Mouse (Mus musculus): ENCODE results near the gene Nfkbiz.

DNA sequence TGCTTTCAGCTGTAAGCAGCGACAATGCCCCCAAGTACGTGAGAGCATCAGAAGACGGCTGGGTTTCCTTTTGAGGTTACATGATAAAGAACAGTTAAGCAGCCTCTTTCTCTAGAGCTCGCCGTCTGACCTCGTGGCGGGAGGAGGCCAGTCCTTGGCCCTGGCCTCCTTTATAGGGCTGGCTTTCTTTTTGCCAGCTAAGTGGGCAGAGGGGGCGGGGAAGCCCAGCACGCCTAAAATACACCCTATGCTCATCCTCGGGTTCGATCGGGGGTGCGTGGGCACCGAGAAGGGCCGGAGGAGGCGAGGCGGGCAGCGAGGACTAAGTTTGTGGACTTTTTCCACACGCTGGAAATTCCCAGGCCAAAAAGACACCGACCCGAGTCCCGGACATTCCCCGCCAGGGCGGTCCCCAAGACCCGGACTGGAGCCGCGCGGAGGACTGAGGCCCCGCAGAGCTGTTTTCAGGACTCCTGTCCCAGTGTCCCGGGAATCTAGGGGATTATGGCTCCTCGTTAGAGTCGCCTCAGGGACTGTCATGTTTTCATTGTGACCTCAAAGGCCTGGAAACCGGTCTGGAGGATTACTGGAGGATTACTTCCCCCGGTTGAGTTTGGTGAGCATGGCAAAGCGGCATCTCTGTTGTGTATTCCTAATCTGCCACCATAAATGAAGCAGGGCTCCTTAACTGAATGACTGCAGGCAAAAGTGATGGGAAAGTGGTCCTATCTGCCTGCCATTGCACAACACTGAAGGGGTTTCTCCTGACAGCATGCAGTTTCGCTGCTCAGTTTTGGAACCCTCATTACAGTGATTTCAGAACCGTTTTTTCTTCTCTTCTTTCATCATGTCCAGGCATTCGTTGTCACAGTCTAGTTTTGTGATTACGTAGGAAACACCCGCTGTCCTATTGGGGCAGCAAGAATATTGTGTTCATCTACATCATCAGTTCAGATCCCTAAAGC lies at the start of gene Nfkbiz:
- TF ChIP-seq CTCF (IDR thresholded peaks at IDR 0.05; ENCODE audit: borderline replicate concordance, insufficient read depth, low read depth, low read length) (no peak), POLR2A (IDR thresholded peaks at IDR 0.05; ENCODE audit: borderline replicate concordance, insufficient read depth, low read length) (peak; percentile 28; the same call in 1 of the 2 replicates)

Data from cerebellum, adult 2 months (tissue).